Mouse (Mus musculus) liver, embryonic 15.5 days (tissue): ENCODE measurements around the gene Gm5475. TPM values are rescaled to one million over a fixed set of nuclear protein-coding genes. Genes with fewer than 3 reads are reported as not detected.
"Not testable (repeated sequence)": the region's sequence is repeated elsewhere in the genome, so short reads cannot be mapped to it uniquely, and the experiment has no call there.

ENCODE experiments used
- ATAC-seq: fragments of 200-750 bp; cut with Nextera tagmentation; 2 replicates; pipeline ENCODE4 v1.8.0; 2017; ENCODE audit warnings: moderate number of reproducible peaks, mild to moderate bottlenecking, moderate library complexity; ENCODE audit not compliant: insufficient read depth
- H3K27ac ChIP-seq: fragments of 300-500 bp; sonication (generic); replicated peaks from 2 replicates; pipeline ENCODE4 v1.5.1; 2015; ENCODE audit warnings: mild to moderate bottlenecking, inconsistent platforms
- H3K27me3 ChIP-seq: fragments of 300-500 bp; sonication (generic); 2 replicates; pipeline ENCODE4 v1.6.1; 2015; ENCODE audit warnings: mild to moderate bottlenecking, inconsistent platforms
- H3K36me3 ChIP-seq: fragments of 300-500 bp; sonication (generic); replicated peaks from 2 replicates; pipeline ENCODE4 v1.6.1; 2015; ENCODE audit warnings: moderate library complexity, mild to moderate bottlenecking, inconsistent platforms
- H3K4me1 ChIP-seq: fragments of 300-500 bp; sonication (generic); replicated peaks from 2 replicates; pipeline ENCODE4 v1.6.1; 2015; ENCODE audit warnings: inconsistent platforms
- H3K4me2 ChIP-seq: fragments of 300-500 bp; sonication (generic); 2 replicates; pipeline ENCODE4 v1.6.1; 2015; ENCODE audit warnings: moderate library complexity, mild to moderate bottlenecking, inconsistent platforms
- H3K4me3 ChIP-seq: fragments of 300-500 bp; sonication (generic); replicated peaks from 2 replicates; pipeline ENCODE4 v1.5.1; 2015; ENCODE audit warnings: mild to moderate bottlenecking, inconsistent platforms
- H3K9ac ChIP-seq: fragments of 300-500 bp; sonication (generic); 2 replicates; pipeline ENCODE4 v1.6.1; 2015; ENCODE audit warnings: moderate library complexity, mild to moderate bottlenecking, inconsistent platforms
- H3K9me3 ChIP-seq: fragments of 300-500 bp; sonication (generic); replicated peaks from 2 replicates; pipeline ENCODE4 v1.6.1; 2016; ENCODE audit warnings: inconsistent platforms
- WGBS: fragments of 180-500 bp; shearing (Covaris S2); methylation state at CpG from one replicate; pipeline ENCODE4 v1.1.7; 2015; ENCODE audit warnings: mixed read lengths; ENCODE audit not compliant: insufficient replicate concordance; 5-methylcytosine and 5-hydroxymethylcytosine counted together
- polyA plus RNA-seq: library from polyadenylated mRNA; unstranded; fragments of >200 nt; fragmentation: Nextera tagmentation; extraction: Ambion mirVana; gene quantifications from 2 replicates; pipeline ENCODE4 v1.2.1, GENCODE M21; 2015

Gm5475 gene
- 0.05 TPM in 2 replicates for polyA plus RNA-seq

- ATAC-seq, H3K9me3 ChIP-seq: not testable (repeated sequence)
- Histone ChIP-seq H3K4me1 (peaks cover 70% of the 10 kb centered on the region), H3K36me3 (peaks cover 13% of the 10 kb centered on the region), H3K27ac (peak within 1 kb of the TSS; percentile 99), H3K9ac (peak within 1 kb of the TSS; percentile 98), H3K27me3 (peaks cover 36% of the 10 kb centered on the region), H3K4me2 (peak within 1 kb of the TSS; percentile 99), H3K4me3 (peak within 1 kb of the TSS; percentile 99)
- 14% methylated on average over 3 of the region's 3 CpGs for WGBS
Observed at GRCm38 (mm10) chr15:100421758-100422197, at the start of gene Gm5475. Gene Gm5475, plus strand, starts transcription at chr15:100422147.

- no peaks in the 10 kb centered on the region for H3K27me3 ChIP-seq
- H3K27ac ChIP-seq: no peak overlapping the region
- no peak overlapping the region for H3K9ac ChIP-seq
- ATAC-seq: no peak
- no peaks in the 10 kb centered on the region for H3K4me1 ChIP-seq
- no peak overlapping the region for H3K4me3 ChIP-seq
- WGBS: 28% methylated on average over 5 of the region's 5 CpGs
- H3K4me2 ChIP-seq: no peak overlapping the region
- no peaks in the 10 kb centered on the region for H3K9me3 ChIP-seq
- H3K36me3 ChIP-seq: no peaks in the 10 kb centered on the region
Observed at GRCm38 (mm10) chr15:100375066-100375465, 46.9 kb upstream of the Gm5475 start.

DNA sequence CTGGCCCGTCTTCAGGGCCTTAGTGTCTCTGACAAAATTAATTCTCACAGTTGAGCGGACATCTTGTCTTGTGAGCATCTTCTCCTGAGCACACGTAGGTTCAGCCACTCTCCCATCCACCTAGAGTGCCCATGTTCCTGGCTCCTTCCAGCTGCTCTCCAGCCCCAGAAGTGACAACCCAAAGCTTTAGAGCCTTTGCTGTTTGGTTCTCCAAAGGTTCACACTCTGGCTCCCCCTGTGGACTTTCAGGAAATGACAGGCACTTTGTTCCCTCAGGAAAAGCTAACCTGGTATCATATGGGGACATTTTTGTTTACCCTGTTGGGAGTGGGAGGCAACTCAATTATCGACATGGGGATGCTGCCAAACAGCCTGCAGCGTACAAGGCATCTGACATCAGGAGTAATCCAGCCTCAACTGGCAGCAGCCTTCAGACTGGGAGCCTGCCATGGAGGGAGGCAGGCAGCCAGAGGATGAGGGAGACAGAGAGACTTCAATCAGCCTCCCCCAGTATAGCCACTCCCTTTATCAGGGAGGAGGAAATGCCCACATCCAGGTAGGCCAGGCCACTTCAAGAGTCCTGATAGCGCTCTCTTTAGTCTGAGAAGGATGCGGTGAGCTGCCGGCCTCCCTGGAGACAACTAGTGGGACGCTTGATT is 44.0 kb upstream of the Gm5475 start:
- WGBS: 17% methylated on average over 3 of the region's 9 CpGs
- H3K9me3 ChIP-seq, H3K9ac ChIP-seq, ATAC-seq, H3K27me3 ChIP-seq, H3K4me3 ChIP-seq, H3K4me1 ChIP-seq, H3K4me2 ChIP-seq, H3K36me3 ChIP-seq, H3K27ac ChIP-seq: not testable (repeated sequence)

- Histone ChIP-seq H3K4me1 (no peaks in the 10 kb centered on the region), H3K4me2 (no peak overlapping the region), H3K36me3 (no peaks in the 10 kb centered on the region), H3K27me3 (no peaks in the 10 kb centered on the region; the same call in 1 of the 2 replicates), H3K27ac (no peak overlapping the region), H3K9me3 (no peaks in the 10 kb centered on the region), H3K9ac (no peak overlapping the region), H3K4me3 (no peak overlapping the region)
- 72% methylated on average over 8 of the region's 8 CpGs for WGBS
- ATAC-seq: no peak
Observed at GRCm38 (mm10) chr15:100379658-100380057, 42.3 kb upstream of the Gm5475 start.

- no peak for ATAC-seq
- Histone ChIP-seq H3K27me3 (no peaks in the 10 kb centered on the region; the same call in 1 of the 2 replicates), H3K4me1 (no peaks in the 10 kb centered on the region), H3K9me3 (no peaks in the 10 kb centered on the region), H3K9ac (no peak overlapping the region), H3K4me3 (no peak overlapping the region), H3K4me2 (no peak overlapping the region), H3K36me3 (no peaks in the 10 kb centered on the region), H3K27ac (no peak overlapping the region)
- 45% methylated on average over 2 of the region's 2 CpGs for WGBS
Observed at GRCm38 (mm10) chr15:100380104-100380503, 41.8 kb upstream of the Gm5475 start.

GRCm38 (mm10) chr15:100385705-100386104 is 36.2 kb upstream of the Gm5475 start:
- Histone ChIP-seq H3K27me3 (no peaks in the 10 kb centered on the region; the same call in 1 of the 2 replicates), H3K27ac (no peak overlapping the region), H3K9ac (no peak overlapping the region), H3K4me1 (peaks cover 24% of the 10 kb centered on the region), H3K4me3 (no peak overlapping the region), H3K9me3 (no peaks in the 10 kb centered on the region), H3K36me3 (peaks cover 7% of the 10 kb centered on the region), H3K4me2 (no peak overlapping the region)
- WGBS: 82% methylated on average over 9 of the region's 9 CpGs
- ATAC-seq: no peak

DNA sequence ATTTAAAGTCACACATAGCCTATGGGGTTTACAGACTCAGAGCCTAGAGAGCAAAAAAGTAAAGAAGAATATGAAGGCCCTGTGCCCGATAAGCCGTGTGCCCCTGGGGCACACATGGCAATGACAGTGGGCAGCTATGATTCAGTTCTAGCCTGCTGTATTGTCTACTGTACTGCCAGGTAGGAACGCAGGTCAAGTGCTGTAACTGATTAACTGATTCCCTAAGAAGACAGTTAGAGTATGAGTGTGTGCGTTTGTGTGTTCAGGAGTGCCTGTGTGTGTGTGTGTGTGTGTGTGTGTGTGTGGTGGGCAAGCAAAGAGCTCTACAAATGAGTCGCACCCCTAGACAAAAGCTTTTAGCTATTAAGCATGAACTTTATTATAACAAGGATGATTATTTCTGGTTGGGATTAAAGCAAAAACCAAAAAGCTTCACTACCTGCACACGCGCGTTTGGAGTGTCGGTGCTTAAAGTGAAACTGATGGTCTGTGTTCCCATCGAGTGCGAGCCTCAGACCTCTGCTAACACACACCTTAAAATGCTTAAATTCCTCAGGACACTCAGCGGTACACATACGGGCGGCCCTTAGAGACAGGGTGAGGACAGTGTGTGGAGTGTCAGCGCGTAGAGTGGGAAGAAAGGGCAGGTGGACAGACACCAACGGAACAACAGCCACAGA is 34.3 kb upstream of the Gm5475 start:
- peaks cover 44% of the 10 kb centered on the region for H3K4me1 ChIP-seq
- no peak overlapping the region for H3K4me2 ChIP-seq
- H3K9me3 ChIP-seq: no peaks in the 10 kb centered on the region
- no peak overlapping the region for H3K9ac ChIP-seq
- H3K27me3 ChIP-seq: no peaks in the 10 kb centered on the region
- ATAC-seq: no peak
- no peak overlapping the region for H3K4me3 ChIP-seq
- H3K36me3 ChIP-seq: peaks cover 18% of the 10 kb centered on the region
- H3K27ac ChIP-seq: 0 out of 2 replicates have a peak overlapping the region, but pooled peaks have one; percentile 2
- WGBS: 82% methylated on average over 17 of the region's 17 CpGs

GRCm38 (mm10) chr15:100388224-100388835 is 33.6 kb upstream of the Gm5475 start:
- no peak overlapping the region for H3K9ac ChIP-seq
- H3K27ac ChIP-seq: no peak overlapping the region
- no peak overlapping the region for H3K4me3 ChIP-seq
- H3K4me2 ChIP-seq: no peak overlapping the region
- no peaks in the 10 kb centered on the region for H3K9me3 ChIP-seq
- peaks cover 24% of the 10 kb centered on the region for H3K36me3 ChIP-seq
- peaks cover 50% of the 10 kb centered on the region for H3K4me1 ChIP-seq
- no peaks in the 10 kb centered on the region for H3K27me3 ChIP-seq
- no peak for ATAC-seq
- 70% methylated on average over 16 of the region's 16 CpGs for WGBS

DNA sequence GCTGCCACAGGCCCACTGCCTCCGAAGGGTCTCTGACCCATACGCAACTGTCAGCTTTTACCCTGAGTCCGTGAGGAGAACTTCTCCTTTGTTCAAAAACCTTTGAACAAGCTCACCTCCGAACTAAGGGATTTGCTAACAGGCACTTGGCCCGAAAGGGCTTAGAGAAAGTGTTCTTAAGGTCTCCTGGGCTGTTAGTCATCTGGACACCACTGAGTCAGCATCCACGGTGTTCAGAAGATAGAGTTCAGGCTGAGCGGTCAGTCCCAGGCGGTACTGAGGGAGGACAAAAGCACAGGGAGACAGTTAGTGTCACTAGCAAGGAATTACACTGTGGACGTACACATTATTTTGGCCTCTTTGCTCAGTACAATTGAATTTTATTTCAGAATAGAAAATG is 33.1 kb upstream of the Gm5475 start:
- ATAC-seq: no peak
- Histone ChIP-seq H3K36me3 (peaks cover 30% of the 10 kb centered on the region), H3K4me1 (peaks cover 51% of the 10 kb centered on the region), H3K27me3 (no peaks in the 10 kb centered on the region), H3K4me3 (no peak overlapping the region), H3K4me2 (no peak overlapping the region), H3K9me3 (no peaks in the 10 kb centered on the region), H3K27ac (no peak overlapping the region), H3K9ac (no peak overlapping the region)
- WGBS: 83% methylated on average over 9 of the region's 9 CpGs

DNA sequence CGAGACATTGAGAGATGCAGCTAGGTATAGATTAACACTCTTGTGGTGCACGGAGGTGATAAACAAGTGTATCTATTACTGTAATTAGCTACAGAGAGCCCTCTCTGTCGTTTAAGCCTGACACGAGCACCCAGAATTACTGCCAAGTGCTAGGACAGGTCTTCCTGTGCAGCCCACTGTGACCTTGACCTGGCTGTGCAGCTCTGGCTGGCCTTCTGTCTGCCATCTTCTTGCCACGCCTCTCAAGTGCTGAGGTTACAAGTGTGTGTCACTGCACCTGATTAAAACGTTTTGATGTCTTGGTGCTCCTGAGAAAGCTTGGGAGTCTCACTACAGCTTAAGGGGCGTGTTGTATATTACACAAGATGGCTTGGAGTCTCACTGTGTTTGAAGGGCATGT is 30.9 kb upstream of the Gm5475 start:
- Histone ChIP-seq H3K27me3 (no peaks in the 10 kb centered on the region), H3K27ac (peak overlapping the region; percentile 73), H3K9ac (no peak overlapping the region), H3K4me2 (peak overlapping the region; percentile 50), H3K4me3 (no peak overlapping the region), H3K4me1 (peaks cover 51% of the 10 kb centered on the region), H3K9me3 (no peaks in the 10 kb centered on the region), H3K36me3 (peaks cover 51% of the 10 kb centered on the region)
- ATAC-seq: peak; percentile 50
- WGBS: 29% methylated on average over 7 of the region's 7 CpGs

DNA sequence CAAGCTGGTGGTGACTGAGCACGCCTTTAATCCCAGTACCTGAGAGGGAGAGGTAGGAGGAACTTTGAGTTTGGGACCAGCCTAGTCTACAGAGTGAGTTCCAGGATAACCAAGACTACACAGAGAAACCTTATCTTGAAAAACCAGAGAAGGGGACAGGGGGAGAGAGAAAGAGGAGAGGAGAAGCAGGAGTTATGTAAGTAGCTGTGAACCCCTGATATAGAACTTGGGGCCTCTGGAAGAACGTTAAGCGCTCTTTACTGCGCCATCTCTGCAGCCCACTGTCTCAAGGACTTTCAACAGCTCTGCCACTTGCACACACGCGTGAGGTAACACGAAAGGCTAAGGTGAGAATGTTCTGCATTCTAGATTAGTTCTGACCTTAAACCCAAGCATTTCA is 30.3 kb upstream of the Gm5475 start:
- H3K4me2 ChIP-seq: peak overlapping the region; percentile 50
- H3K9me3 ChIP-seq: no peaks in the 10 kb centered on the region
- H3K27me3 ChIP-seq: no peaks in the 10 kb centered on the region
- H3K4me3 ChIP-seq: no peak overlapping the region
- 19% methylated on average over 7 of the region's 7 CpGs for WGBS
- H3K36me3 ChIP-seq: peaks cover 57% of the 10 kb centered on the region
- peak overlapping the region; percentile 73 for H3K27ac ChIP-seq
- peaks cover 51% of the 10 kb centered on the region for H3K4me1 ChIP-seq
- ATAC-seq: peak; percentile 86
- H3K9ac ChIP-seq: no peak overlapping the region
